Mouse (Mus musculus) olfactory bulb, adult 2 months (tissue): Measurements from ENCODE around the gene Alcam.

Experiments used
- CTCF ChIP-seq: fragments of 200-500 bp; IDR thresholded peaks from 2 replicates; pipeline ENCODE4 v1.5.1; 2012; ENCODE audit warnings: low read depth, mild to moderate bottlenecking, low read length, moderate library complexity; ENCODE audit not compliant: insufficient read depth
- POLR2A ChIP-seq: fragments of 200-500 bp; IDR thresholded peaks from 2 replicates; pipeline ENCODE4 v1.6.1; 2012; ENCODE audit warnings: mild to moderate bottlenecking, low read depth, low read length, moderate library complexity; ENCODE audit not compliant: insufficient read depth

GRCm38 (mm10) chr16:52342694-52343466 lies 111.0 kb downstream of the Alcam start:
- TF ChIP-seq POLR2A (no peak), CTCF (no peak)
